Mouse (Mus musculus) 3134 (cell line): ENCODE results near the gene Hist1h1d.

Experiments
- DNase-seq: peaks from one replicate; pipeline ENCODE4 v3.0.0-alpha.2; 2011; ENCODE audit warnings: low spot score; ENCODE audit not compliant: insufficient read length; ENCODE audit errors: extremely low read depth

Gene Hist1h1d

DNA sequence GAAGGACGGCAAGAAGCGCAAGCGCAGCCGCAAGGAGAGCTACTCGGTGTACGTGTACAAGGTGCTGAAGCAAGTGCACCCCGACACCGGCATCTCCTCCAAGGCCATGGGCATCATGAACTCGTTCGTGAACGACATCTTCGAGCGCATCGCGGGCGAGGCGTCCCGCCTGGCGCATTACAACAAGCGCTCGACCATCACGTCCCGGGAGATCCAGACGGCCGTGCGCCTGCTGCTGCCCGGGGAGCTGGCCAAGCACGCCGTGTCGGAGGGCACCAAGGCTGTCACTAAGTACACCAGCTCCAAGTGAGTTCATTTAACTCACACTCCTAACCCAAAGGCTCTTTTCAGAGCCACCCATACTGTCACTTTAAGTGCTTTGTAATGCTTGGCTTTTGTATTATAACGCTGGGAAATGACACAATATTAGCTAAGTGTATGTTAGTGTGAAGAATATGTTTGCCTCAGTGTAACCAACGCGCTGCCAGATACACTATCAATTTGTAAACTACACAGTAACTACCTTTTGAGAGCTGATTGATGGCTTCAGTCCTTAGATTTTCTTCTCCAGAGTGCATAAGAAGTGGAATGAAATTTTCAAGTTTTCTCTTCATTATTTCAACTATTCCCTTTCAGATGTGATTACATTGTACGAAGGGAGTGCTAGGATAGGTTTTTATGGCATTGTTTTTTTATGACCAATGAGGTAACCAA is 18.6 kb downstream of the Hist1h1d start:
- peak; percentile 86 for DNase-seq

DNA sequence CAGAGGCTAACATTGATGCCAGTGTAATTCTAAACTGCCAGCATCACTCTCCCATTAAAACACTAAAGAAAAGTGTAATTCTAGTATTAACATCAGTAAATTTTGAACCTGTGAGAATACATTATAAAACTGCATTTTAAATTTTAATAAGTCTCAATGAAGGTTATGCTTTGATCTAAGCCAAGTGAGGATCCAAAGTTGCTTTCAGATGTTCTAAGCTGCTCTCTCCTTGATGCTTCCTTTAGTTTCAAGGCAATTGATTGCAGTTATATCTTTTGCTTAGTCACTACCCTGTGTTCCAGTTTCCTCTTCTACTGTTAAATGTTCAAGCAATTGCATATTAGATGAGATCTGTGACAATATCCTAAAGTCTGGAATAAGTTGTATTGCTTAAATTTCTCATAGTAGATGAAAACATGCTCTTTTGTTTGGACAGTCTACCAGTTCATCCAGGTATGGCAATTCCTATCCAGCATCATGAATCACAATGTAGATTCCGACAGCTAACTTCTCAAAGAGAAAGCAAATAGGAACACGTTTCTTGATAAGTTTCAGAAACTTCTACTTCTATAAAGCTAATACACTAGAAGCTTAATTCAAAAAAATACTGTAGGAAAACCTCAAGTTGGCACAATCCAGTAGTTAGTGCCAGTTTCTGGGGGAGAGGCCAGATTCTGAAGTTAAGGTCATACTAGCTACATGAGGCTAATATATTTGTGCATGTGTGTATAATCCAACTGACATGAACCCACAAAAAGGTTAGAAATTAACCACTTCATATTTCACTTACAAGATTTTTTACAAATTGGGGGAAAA is 19.4 kb downstream of the Hist1h1d start:
- peak; percentile 48 for DNase-seq

DNA sequence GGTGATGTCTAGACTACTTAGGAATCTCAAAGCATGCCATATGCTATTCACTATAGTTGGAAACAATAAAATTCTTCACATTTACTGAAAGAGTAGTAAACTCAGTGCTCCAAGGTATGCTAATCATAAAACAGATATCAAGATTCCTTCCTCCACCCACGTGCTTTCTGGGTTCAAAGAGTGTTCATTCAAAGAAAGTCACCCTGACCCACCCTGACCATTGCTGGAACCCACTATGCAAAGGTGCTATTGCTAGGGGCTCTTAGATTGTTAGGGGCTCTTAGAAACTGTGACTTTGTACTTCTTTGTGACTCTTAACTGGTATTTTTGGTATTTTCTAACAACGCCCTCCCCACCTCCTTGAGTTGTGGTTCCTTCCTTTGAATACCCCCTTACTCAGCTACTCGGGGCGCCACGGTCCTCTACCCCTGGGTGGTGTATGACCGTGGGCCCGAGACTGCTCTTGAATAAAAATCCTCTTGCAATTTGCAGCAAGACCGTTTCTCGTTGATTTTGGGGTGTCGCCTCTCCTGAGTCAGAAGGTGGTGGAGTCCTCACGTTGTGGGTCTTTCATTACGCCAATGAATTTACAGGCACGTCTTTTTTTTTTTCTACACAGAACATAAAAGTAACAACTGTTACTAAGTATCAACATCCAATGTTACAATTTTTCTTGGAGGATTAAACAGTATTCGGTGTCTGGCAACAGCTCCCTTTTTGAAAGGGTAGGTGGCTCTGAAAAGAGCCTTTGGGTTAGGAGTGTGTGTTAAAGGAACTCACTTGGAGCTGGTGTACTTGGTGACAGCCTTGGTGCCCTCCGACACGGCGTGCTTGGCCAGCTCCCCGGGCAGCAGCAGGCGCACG is 20.2 kb downstream of the Hist1h1d start:
- DNase-seq, result peak; percentile 61

DNA sequence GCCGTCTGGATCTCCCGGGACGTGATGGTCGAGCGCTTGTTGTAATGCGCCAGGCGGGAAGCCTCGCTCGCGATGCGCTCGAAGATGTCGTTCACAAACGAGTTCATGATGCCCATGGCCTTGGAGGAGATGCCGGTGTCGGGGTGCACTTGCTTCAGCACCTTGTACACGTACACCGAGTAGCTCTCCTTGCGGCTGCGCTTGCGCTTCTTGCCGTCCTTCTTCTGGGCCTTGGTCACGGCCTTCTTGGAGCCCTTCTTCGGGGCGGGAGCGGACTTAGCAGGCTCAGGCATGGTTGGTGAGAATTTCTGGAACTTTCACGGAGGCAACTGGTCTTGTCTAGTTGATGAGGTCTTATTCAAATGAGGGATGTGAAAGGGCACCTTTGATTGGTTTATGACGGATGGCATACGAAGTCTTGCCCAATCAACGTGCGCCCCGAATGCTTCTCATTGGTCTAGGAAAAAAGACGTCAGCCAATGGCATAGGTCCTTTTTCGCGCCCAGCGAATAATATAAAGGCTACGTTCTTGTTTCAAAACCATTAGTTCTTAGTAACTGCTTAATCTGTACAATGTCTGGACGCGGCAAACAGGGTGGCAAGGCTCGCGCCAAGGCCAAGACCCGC is 20.9 kb downstream of the Hist1h1d start, which contains the start of the genes Hist1h2bf and Hist1h2ad:
TSS of gene Hist1h2bf (minus strand) at position 299 of the 627 bp plus-strand sequence.
TSS of gene Hist1h2ad (plus strand) at position 484 of the 627 bp plus-strand sequence.
- DNase-seq, result peak; percentile 95

DNA sequence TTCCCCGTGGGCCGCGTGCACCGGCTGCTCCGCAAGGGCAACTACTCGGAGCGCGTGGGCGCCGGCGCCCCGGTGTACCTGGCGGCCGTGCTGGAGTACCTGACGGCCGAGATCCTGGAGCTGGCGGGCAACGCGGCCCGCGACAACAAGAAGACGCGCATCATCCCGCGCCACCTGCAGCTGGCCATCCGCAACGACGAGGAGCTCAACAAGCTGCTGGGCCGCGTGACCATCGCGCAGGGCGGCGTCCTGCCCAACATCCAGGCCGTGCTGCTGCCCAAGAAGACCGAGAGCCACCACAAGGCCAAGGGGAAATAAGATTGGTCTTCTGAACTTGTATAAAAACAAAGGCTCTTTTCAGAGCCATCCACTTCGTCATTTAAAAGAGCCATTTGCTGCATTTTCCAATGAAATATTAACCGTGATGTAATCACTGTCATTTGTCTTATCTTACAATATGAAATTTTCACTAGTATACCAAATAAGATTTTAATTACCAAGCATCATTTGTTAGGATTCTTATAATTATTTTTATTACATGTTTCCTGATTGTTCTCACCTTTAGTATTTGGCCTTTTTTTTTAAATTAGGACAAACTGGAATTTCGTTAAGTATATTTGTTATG is 21.6 kb downstream of the Hist1h1d start:
- DNase-seq, result peak; percentile 75

DNA sequence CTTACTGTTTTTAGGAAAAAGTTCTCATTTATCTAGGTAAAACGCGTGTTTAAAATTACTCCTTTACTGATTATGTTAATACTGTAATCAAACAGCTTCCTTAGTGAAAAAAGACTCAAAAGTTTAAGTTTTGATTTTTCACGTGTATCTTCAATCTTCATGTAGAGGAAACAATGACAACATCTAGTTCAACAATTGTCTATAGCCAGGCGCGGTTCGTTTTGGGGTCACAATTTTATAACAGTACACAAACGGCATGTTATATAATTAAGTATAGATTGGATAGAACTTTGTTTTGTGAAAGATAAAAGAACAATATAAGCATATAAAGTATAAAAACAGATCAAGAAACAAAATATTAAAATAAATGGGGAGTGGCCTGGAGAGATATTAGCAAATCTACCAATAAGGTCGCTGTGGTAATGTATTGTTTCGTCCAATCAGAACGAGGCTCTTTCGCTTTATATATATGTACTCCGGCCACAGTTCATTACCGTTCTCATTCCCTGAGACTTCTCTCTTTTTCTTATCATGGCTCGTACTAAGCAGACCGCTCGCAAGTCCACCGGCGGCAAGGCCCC is 22.3 kb downstream of the Hist1h1d start, which contains the start of gene Hist1h3d:
TSS of gene Hist1h3d (plus strand) at position 493 of the 581 bp plus-strand sequence.
- peak; percentile 88 for DNase-seq

DNA sequence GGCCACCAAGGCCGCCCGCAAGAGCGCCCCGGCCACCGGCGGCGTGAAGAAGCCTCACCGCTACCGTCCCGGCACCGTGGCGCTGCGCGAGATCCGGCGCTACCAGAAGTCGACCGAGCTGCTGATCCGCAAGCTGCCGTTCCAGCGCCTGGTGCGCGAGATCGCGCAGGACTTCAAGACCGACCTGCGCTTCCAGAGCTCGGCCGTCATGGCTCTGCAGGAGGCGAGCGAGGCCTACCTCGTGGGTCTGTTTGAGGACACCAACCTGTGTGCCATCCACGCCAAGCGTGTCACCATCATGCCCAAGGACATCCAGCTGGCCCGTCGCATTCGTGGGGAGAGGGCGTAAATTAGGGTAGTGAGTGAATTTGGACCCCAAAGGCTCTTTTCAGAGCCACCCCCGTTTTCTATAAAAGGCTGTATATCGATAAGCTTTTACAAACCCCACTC is 22.8 kb downstream of the Hist1h1d start:
- DNase-seq, result peak; percentile 78

DNA sequence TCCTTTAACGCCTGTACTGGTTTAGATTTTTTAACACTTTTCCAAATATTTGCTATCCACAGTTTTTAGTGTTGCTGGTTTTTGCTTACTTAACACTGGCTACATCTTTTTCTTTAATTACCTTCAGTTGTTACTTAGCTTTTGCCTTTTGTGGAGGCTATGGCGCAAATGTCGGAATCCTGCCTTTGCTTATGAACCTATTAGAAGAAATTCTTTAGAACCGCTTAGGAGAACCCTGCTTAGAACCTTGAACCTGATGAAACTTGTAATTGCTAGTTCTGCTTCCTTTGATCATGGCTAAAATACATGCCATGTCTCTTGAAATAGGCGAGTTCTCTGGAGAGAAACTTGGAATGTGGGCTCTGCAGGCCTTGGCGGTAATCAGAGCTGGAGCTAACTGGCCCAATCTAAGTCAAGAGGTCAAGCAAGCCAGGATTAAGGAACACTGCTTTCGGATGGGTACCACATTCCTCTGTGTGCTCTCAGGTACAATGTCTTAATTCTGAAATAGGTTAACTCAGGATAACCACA is 23.4 kb downstream of the Hist1h1d start:
- DNase-seq, result peak; percentile 53

DNA sequence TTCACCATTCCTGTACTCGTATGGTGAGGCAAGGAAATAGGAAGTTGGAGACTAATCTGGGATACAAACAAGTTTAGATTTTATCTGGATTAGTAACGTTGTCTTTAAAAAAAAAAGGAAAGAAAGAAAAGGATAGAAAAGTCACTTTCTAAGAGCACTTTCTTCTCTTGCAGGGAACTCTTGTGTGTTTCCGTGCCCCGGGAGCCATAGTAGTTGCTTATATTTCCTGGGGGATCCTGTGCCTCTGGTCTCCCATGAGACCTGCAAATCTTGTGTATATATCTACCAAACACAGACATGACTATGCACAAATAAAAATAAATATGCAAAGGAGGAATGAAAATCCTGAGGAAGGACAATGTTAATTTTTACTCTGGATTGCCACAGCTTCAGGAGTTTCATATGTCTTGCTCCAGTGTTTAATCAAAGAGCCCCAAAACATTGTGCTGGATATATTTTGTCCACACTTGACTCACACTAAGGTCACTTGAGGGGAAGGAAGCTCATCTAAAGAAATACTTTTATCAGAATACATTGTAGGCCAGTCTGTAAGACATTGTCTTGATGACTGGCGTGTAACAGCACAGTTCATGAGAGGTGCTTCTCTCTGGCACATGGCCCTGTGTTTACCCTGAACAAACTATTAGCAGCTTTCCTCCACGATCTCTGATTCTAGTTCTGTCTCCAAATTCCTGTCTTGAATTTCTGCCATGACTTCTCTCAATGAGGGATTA is 24.0 kb downstream of the Hist1h1d start:
- DNase-seq, result peak; percentile 48

DNA sequence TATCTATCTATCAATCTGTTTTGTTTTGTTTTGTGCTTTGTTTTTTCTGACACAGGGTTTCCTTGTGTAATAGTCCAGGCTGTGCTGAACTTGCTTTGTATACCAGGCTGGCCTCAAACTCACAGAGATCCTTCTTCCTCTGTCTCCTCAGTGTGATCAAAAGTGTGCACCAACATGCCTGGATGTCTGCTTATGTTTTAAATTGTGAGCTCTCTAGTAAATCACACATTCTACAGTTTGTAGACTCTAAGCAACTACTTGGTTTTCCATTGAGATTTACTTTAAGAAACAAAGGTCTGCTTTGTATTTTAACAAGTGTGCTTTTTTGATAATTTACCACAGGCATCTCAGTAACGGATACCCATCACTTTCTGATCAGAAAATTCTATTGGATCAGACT is 24.8 kb downstream of the Hist1h1d start:
- peak; percentile 18 for DNase-seq

DNA sequence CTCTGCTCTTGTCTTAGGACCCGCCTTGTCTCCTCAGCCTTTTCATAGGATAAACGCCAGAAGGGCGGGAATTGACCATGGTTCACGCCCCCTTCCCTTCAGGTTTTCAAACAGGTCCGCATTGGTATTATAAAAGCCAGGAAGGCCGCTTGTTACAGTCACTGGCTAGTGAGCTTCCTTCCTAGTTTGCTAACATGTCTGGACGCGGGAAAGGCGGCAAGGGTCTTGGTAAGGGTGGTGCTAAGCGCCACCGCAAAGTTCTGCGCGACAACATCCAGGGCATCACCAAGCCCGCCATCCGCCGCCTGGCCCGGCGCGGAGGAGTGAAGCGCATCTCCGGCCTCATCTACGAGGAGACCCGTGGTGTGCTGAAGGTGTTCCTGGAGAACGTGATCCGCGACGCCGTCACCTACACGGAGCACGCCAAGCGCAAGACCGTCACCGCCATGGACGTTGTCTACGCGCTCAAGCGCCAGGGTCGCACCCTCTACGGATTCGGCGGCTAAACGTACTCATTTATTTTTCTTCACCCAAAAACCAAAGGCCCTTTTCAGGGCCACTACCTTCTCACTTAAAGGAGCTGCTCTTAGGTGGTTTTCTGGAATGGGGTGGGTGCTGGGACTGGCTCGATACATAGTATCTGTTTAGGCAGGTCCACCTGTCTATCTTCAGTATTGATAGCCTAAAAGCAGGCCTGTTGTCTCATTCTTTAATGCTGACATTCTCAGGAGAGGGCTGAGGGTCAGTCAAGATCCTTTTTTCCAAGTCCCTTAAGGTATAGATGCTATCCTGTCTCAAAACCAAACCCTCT is 28.6 kb downstream of the Hist1h1d start, which contains the start of gene Hist1h4d:
TSS of gene Hist1h4d (plus strand) at position 191 of the 811 bp plus-strand sequence.
- peak; percentile 98 for DNase-seq

DNA sequence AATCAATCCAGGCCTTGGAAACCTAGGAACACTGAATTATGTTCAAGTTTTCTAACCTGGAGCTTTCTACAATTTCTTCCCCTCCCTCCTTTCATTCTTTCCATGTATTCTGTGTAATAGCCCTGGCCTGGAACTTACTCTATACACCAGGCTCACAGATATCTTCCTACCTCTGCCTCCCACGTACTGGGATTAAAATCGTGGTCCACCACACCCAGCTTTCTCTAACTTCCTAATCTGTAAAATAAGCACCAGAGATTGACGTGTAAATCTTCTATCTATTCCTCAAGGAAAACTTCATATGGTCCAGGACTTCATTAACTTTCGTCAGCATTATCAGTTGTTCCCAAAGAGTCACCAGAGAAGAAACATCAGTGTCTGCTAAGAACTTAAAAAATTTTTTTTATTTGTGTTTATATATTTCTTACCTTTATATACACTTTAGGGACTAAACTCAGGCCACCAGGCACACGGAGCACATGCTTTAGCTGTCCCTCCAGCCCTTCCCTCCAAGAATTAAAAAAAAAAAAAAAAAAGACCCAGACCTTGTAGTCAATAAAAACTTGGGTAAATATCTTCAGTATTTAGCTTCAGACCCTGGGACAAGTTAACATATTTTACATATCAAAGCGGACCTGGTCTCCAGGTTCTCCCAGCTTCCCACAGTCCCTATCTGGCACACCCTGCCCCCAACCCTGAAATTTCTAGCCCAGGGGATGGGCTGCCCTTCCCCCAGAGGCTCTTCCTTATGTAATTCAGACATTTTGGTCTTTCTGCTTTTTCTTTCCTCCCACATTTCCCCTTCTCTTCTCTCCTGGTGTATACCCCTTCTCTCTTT is 29.4 kb downstream of the Hist1h1d start:
- peak; percentile 58 for DNase-seq

DNA sequence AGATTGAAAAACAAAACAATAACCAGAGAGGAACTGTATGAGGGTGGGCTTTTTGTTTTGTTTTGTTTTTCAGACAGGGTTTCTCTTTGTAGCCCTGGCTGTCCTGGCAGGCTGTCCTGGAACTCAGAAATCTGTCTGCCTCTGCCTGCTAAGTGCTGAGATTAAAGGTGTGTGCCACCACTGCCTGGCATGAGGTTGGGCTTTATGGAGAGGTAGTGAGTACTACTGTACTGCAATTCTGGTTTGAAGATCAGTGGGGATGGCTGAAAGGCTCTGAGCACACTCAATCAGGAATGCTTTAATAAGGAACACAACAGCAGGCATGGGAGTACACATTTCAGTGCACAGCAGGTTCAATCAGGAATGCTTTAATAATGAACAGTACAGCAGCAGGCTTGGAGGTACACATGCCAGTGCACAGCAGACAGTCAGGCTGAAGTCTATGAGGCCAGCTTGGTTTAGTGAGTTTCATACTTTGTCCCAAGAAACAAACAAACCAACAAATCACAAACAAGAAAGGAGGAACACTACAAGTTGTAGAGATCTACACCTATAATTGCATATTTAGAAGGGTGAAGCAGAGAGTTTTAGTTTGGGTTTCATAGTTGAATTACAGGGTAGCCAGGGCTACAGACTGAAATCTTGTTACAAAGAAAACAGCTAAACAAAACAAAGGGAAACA is 30.5 kb downstream of the Hist1h1d start:
- peak; percentile 41 for DNase-seq

DNA sequence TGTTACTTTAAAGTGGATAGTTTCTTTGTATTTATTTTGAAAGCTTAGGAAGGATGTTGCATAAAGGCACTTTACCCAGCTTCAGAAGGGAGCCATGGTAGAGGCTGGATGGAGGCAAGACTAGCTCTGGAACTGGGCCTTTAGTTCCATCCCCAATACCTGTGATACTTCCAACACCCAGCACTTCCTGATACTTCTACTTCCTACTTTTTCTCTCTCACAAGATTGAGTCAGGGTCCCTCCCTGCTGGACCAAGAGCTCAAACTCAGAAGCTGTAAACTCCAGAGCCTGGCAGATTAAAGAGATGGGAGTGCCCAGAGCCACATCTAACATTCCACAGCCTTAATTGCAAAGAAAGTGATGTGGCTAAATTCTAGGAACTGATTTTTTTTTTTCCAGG is 31.3 kb downstream of the Hist1h1d start:
- DNase-seq, result peak; percentile 35

DNA sequence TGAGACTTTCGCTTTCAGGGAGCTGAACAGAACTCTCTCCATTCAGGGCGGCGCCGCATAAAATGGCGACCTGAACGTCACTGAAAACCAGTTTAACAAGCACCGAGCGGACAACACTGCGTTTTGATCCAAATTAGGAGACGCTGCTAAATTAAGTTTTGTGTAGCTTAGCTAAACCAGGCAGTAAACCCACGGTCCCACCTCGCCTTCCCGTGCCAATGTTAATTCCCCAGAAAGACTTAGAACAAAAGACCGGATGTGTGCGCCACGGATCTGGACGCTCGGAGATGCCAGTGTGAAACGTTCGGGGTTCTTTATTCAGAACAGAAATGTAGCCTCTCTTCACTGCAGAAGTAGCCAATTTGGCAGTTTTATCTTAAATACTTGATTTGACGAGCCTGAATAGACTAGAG is 32.0 kb downstream of the Hist1h1d start:
- peak; percentile 68 for DNase-seq
